Mouse (Mus musculus) megakaryocyte, embryonic 14.5 days (primary cell): ENCODE measurements around the gene Akt2.

Experiments used
- FLI1 ChIP-seq: IDR thresholded peaks from 2 replicates; pipeline ENCODE4 v1.6.1; 2012; ENCODE audit warnings: low read length, inconsistent platforms, mixed read lengths
- GATA1 ChIP-seq: IDR thresholded peaks from 3 replicates; pipeline ENCODE4 v1.6.1; 2012; ENCODE audit warnings: mixed read lengths, low read length, inconsistent platforms, borderline replicate concordance

- TF ChIP-seq GATA1 (no peak), FLI1 (no peak)
Measured at GRCm38 (mm10) chr7:27587741-27588140, 3.6 kb upstream of the Akt2 start.
